Mouse (Mus musculus): ENCODE data around the gene Aes. TPM values are rescaled to one million over a fixed set of nuclear protein-coding genes. Genes with fewer than 3 reads are reported as not detected.
A peak's percentile ranks its signal among the peaks of the same experiment; 100 is the strongest.

Aes gene
- total RNA-seq, 2 experiments from 2014 or later, result 702 to 736 TPM

GRCm38 (mm10) chr10:81597137-81597950 lies 38.1 kb downstream of the Aes start:
- no peak overlapping the region for H3K27ac ChIP-seq
- no peak for TF ChIP-seq CTCF (conservative IDR thresholded peaks at IDR 0.05)
- no peak overlapping the region for H3K4me3 ChIP-seq
- no peak for DNase-seq (ENCODE audit: low spot score in 2 of 2)

- no peak overlapping the region for H3K27ac ChIP-seq
- no peak for TF ChIP-seq CTCF (conservative IDR thresholded peaks at IDR 0.05)
- no peak overlapping the region for H3K4me3 ChIP-seq
- no peak for DNase-seq (ENCODE audit: low spot score in 2 of 2)
Observed at GRCm38 (mm10) chr10:81598342-81598741, 39.1 kb downstream of the Aes start.

GRCm38 (mm10) chr10:81598871-81599270 lies 39.6 kb downstream of the Aes start:
- TF ChIP-seq CTCF (conservative IDR thresholded peaks at IDR 0.05), result no peak
- no peak for DNase-seq (ENCODE audit: low spot score in 2 of 2)

GRCm38 (mm10) chr10:81599630-81600029 lies 40.3 kb downstream of the Aes start:
- Histone ChIP-seq H3K4me3 (no peak overlapping the region), H3K27ac (no peak overlapping the region)
- no peak for DNase-seq (ENCODE audit: low spot score in 2 of 2)
- no peak for TF ChIP-seq CTCF (conservative IDR thresholded peaks at IDR 0.05)

More at GRCm38 (mm10) chr10:81598871-81599270, 39.6 kb downstream of the Aes start:
- Histone ChIP-seq H3K27ac (no peak overlapping the region), H3K4me3 (no peak overlapping the region)

GRCm38 (mm10) chr10:81600096-81600495 lies 40.8 kb downstream of the Aes start:
- TF ChIP-seq CTCF (conservative IDR thresholded peaks at IDR 0.05), result no peak
- no peak overlapping the region for H3K27ac ChIP-seq
- H3K4me3 ChIP-seq, result no peak overlapping the region
- DNase-seq (ENCODE audit: low spot score in 2 of 2), result no peak

GRCm38 (mm10) chr10:81600738-81601203 lies 41.5 kb downstream of the Aes start, which contains the start of gene Tle6:
Tle6 (minus strand) TSS chr10:81601073.
- peak; percentile 92 for DNase-seq (ENCODE audit: low spot score in 2 of 2)
- Histone ChIP-seq H3K27ac (0 out of 2 replicates have a peak within 1 kb of the TSS, but pooled peaks have one; percentile 5), H3K4me3 (peak within 1 kb of the TSS; percentile 42)
- no peak for TF ChIP-seq CTCF (conservative IDR thresholded peaks at IDR 0.05)

GRCm38 (mm10) chr10:81601396-81601905 lies 42.2 kb downstream of the Aes start:
- no peak overlapping the region for H3K27ac ChIP-seq
- TF ChIP-seq CTCF (conservative IDR thresholded peaks at IDR 0.05), result no peak
- DNase-seq (ENCODE audit: low spot score in 2 of 2), result no peak
- peak overlapping the region; percentile 42 for H3K4me3 ChIP-seq

GRCm38 (mm10) chr10:81602741-81603151 lies 43.5 kb downstream of the Aes start:
- Histone ChIP-seq H3K4me3 (no peak overlapping the region), H3K27ac (no peak overlapping the region)
- TF ChIP-seq CTCF (conservative IDR thresholded peaks at IDR 0.05), result peak; percentile 80
- peak; percentile 37 to 52 for DNase-seq (ENCODE audit: low spot score in 2 of 2)

GRCm38 (mm10) chr10:81604019-81604967 lies 45.0 kb downstream of the Aes start:
- H3K4me3 ChIP-seq, result peak overlapping the region; percentile 39; the same call in 1 of the 2 replicates
- H3K27ac ChIP-seq, result peak overlapping the region; percentile 73; the same call in 1 of the 2 replicates
- TF ChIP-seq CTCF (conservative IDR thresholded peaks at IDR 0.05), result no peak
- DNase-seq (ENCODE audit: low spot score in 2 of 2), result no peak

GRCm38 (mm10) chr10:81604968-81605665 lies 45.8 kb downstream of the Aes start:
- H3K4me3 ChIP-seq, result peak overlapping the region; percentile 60
- peak overlapping the region; percentile 89 for H3K27ac ChIP-seq
- TF ChIP-seq CTCF (conservative IDR thresholded peaks at IDR 0.05), result peak; percentile 75
- peak; percentile 89 for DNase-seq (ENCODE audit: low spot score in 2 of 2)

GRCm38 (mm10) chr10:81605666-81605973 lies 46.3 kb downstream of the Aes start:
- H3K4me3 ChIP-seq, result peak overlapping the region; percentile 60
- H3K27ac ChIP-seq, result peak overlapping the region; percentile 89
- peak in 1 of 2 experiments; percentile 49 for DNase-seq (ENCODE audit: low spot score in 2 of 2)
- no peak; the same call in 1 of the 2 replicates for TF ChIP-seq CTCF (conservative IDR thresholded peaks at IDR 0.05)

Measured in layer of hippocampus, adult 2 months (tissue).